Mouse (Mus musculus) frontal cortex, adult 2 months (tissue): ENCODE measurements at regions not wholly inside any gene's neighbourhood (a gene's known extent, or its start where the extent isn't known, plus 50 kb on each side); places are given as distances from the start of the nearest gene placed in this dataset.
A peak's percentile ranks its signal among the peaks of the same experiment; 100 is the strongest.
"Not testable (repeated sequence)": the region's sequence is repeated elsewhere in the genome, so short reads cannot be mapped to it uniquely, and the experiment has no call there.

Source experiments
- DNase-seq, 2 experiments: peaks; one replicate each; pipeline ENCODE4 v3.0.0; 2022; ENCODE audit warnings: low spot score in 1 of 2; ENCODE audit errors: extremely low spot score in 1 of 2

- no peak for DNase-seq
These were observed 413.1 kb downstream of the Gm37988 start for GRCm38 (mm10) chr1:5220668-5221408.

GRCm38 (mm10) chr1:5227866-5228265, 420.2 kb downstream of the Gm37988 start:
- no peak for DNase-seq

GRCm38 (mm10) chr1:5231218-5231617, 423.5 kb downstream of the Gm37988 start:
- no peak for DNase-seq

GRCm38 (mm10) chr1:5231961-5232846, 424.5 kb downstream of the Gm37988 start:
- no peak for DNase-seq

- DNase-seq, result no peak
These were observed 425.2 kb downstream of the Gm37988 start for GRCm38 (mm10) chr1:5232847-5233245.

- no peak for DNase-seq
These were observed 435.5 kb downstream of the Gm37988 start for GRCm38 (mm10) chr1:5243186-5243585.

- DNase-seq, result not testable (repeated sequence)
These were observed 453.2 kb downstream of the Gm37988 start for GRCm38 (mm10) chr1:5260874-5261273.

- not testable (repeated sequence) for DNase-seq
These were observed 453.6 kb downstream of the Gm37988 start for GRCm38 (mm10) chr1:5261297-5261696.

- DNase-seq, result no peak
These were observed 466.2 kb downstream of the Gm37988 start for GRCm38 (mm10) chr1:5273938-5274337.

GRCm38 (mm10) chr1:5294570-5294969, 486.9 kb downstream of the Gm37988 start:
- DNase-seq, result no peak

GRCm38 (mm10) chr1:5297627-5298026, 489.9 kb downstream of the Gm37988 start:
- peak; percentile 4 to 39 for DNase-seq

GRCm38 (mm10) chr1:5311656-5312055, 504.0 kb downstream of the Gm37988 start:
- DNase-seq, result no peak

GRCm38 (mm10) chr1:5315839-5316238, 508.1 kb downstream of the Gm37988 start:
- DNase-seq, result peak; percentile 28 to 52

GRCm38 (mm10) chr1:5317088-5317487, 509.4 kb downstream of the Gm37988 start:
- DNase-seq, result no peak

GRCm38 (mm10) chr1:5326311-5326710, 518.6 kb downstream of the Gm37988 start:
- DNase-seq, result no peak
